Mouse (Mus musculus): Measurements from ENCODE around the gene Bex3. TPM values are rescaled to one million over a fixed set of nuclear protein-coding genes. Genes with fewer than 3 reads are reported as not detected.
"Not testable (repeated sequence)": the region's sequence is repeated elsewhere in the genome, so short reads cannot be mapped to it uniquely, and the experiment has no call there.

Gene Bex3
- polyA plus RNA-seq (2016; fragmentation: Nextera tagmentation; extraction: Ambion mirVana) = 648 and 661 TPM in 2 replicates

DNA sequence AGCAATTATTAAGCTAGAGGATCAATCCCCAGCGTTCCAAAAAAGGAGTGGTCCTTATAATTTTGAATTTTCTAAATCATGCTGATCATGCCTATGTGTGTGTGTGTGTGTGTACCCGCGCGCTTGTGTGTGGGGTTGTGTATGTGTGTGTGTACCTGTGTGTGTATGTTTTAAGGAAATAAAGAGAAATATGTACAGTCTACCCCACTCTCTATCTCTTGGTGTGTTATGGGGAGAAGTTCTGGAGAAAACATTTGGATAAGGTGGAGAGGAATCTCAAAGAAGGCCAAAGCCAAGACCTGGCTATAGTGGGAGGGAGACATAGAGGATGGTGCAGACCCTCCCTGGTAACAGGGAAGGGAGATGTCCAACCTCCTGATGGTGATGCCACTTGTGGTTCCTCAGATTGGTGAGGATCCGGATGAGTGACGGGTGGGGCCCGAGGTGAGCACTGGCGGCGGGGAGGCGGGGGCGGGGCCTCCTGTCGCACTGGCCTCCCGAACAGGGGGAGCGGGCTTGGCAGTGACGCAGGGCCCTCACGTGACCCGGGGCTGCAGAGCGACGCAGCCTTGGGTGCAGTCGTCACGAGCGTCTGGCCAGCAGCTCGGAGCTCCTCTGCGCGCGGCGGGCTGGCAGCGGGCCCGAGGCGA lies at the start of gene Bex3:
TSS of gene Bex3 (plus strand) at position 511 of the 650 bp plus-strand sequence.
- not testable (repeated sequence) for H3K9me3 ChIP-seq; H3K27ac ChIP-seq; H3K27me3 ChIP-seq (replicated peaks); H3K36me3 ChIP-seq; H3K4me1 ChIP-seq
- Histone ChIP-seq H3K9ac (peak within 1 kb of the TSS; percentile 61), H3K4me2 (replicated peaks) (peak within 1 kb of the TSS; percentile 56), H3K4me3 (peak within 1 kb of the TSS; percentile 44)
- WGBS = 61% methylated on average over 6 of the region's 30 CpGs
- ATAC-seq (ENCODE audit: low FRiP score, low read depth) = peak; percentile 97

DNA sequence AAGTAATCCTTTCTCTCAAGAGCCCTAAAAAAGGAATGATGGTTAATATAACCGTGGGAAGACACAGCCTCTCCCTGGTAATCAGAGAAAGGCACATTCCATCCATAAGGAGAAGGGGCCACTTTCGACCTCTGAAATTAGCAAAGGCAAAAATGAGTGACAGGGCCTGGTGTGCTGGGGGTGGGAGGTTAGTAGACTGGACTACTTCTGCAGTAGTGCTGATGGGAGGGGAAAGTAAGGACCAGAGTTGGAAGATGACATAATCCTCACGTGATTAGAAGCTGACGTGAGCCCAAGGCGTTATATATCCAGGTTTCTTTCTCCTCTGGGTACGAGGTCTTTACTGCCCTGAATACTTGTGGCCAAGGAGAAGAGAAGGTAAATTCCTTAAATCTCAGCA lies 46.3 kb upstream of the Bex3 start:
- no peak overlapping the region for H3K4me2 ChIP-seq (replicated peaks)
- no peak for ATAC-seq (ENCODE audit: low FRiP score, low read depth)
- no peaks in the 10 kb centered on the region for H3K36me3 ChIP-seq
- no peaks in the 10 kb centered on the region for H3K9me3 ChIP-seq
- H3K27ac ChIP-seq = no peak overlapping the region
- no peaks in the 10 kb centered on the region for H3K4me1 ChIP-seq
- WGBS = 73% methylated on average over 6 of the region's 6 CpGs
- no peaks in the 10 kb centered on the region for H3K27me3 ChIP-seq (replicated peaks)
- H3K4me3 ChIP-seq = no peak overlapping the region
- no peak overlapping the region for H3K9ac ChIP-seq

DNA sequence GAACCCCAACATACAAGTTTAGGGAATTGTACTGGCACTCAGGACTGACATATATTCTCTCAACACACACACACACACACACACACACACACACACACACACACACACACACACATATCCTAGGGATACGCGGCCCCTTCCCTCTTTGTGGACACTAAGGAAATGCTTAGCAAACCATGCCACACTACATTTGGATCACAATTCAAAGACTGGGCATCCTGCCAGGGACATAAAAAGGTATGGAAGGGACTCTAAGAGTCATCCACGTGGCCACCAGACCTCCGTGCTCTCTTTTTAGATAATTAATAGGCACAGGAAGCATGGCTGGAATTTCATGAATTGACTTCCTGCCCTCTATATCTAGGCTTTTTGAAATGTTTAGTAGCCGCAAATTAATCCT lies 42.3 kb upstream of the Bex3 start:
- H3K4me2 ChIP-seq (replicated peaks) = no peak overlapping the region
- H3K27ac ChIP-seq = no peak overlapping the region
- WGBS = 51% methylated on average over 5 of the region's 5 CpGs
- no peak overlapping the region for H3K9ac ChIP-seq
- H3K4me1 ChIP-seq = no peaks in the 10 kb centered on the region
- ATAC-seq (ENCODE audit: low FRiP score, low read depth) = no peak
- no peaks in the 10 kb centered on the region for H3K9me3 ChIP-seq
- no peaks in the 10 kb centered on the region for H3K36me3 ChIP-seq
- no peak overlapping the region for H3K4me3 ChIP-seq
- no peaks in the 10 kb centered on the region for H3K27me3 ChIP-seq (replicated peaks)

DNA sequence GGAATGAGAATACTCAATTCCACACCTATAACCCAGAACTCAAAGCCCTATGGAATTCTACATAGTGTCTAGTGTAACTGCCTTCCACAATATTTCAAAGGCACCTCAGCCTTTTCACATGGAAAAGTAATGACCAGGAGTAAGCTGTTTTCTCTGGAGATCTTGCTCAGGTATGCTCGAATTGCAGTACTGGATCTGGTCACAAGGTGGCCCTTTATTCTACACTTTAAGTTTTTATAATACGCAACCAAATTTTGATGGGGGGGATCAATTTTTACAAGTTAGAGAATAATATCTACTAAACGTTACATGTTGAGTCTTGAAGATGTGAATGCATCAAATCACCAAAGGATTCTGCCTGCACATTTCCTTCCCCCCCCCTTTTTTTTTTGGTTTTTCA lies 31.9 kb upstream of the Bex3 start:
- H3K9ac ChIP-seq = no peak overlapping the region
- no peak for ATAC-seq (ENCODE audit: low FRiP score, low read depth)
- H3K27ac ChIP-seq = no peak overlapping the region
- WGBS = 37% methylated on average over 3 of the region's 3 CpGs
- no peak overlapping the region for H3K4me2 ChIP-seq (replicated peaks)
- no peaks in the 10 kb centered on the region for H3K9me3 ChIP-seq
- H3K36me3 ChIP-seq = no peaks in the 10 kb centered on the region
- H3K4me1 ChIP-seq = no peaks in the 10 kb centered on the region
- no peaks in the 10 kb centered on the region for H3K27me3 ChIP-seq (replicated peaks)
- no peak overlapping the region for H3K4me3 ChIP-seq

DNA sequence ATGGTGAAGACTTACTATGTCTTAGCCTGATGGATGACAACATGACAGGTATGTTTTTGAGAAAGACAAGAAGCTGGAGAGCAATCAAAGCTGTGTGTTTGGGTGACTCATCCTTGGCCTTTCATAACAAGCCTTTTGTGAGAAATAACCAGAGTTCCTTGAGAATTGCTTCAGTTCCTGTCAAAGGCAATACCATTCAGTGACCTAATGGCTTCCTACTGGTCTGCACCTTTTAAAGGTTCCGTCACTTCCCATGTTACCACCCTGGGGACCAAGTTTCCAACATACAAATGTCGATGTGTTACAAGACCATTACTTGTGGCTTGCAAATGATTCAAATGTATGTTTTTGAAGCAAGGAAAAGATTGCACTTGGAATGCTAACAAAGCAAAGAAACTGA lies 26.9 kb upstream of the Bex3 start:
- Histone ChIP-seq H3K9me3 (no peaks in the 10 kb centered on the region), H3K4me3 (no peak overlapping the region), H3K27me3 (replicated peaks) (no peaks in the 10 kb centered on the region), H3K27ac (no peak overlapping the region), H3K9ac (no peak overlapping the region), H3K4me2 (replicated peaks) (no peak overlapping the region), H3K4me1 (no peaks in the 10 kb centered on the region; the same call in 1 of the 2 replicates), H3K36me3 (no peaks in the 10 kb centered on the region; the same call in 1 of the 2 replicates)
- ATAC-seq (ENCODE audit: low FRiP score, low read depth) = no peak
- 90% methylated on average over 2 of the region's 2 CpGs for WGBS

DNA sequence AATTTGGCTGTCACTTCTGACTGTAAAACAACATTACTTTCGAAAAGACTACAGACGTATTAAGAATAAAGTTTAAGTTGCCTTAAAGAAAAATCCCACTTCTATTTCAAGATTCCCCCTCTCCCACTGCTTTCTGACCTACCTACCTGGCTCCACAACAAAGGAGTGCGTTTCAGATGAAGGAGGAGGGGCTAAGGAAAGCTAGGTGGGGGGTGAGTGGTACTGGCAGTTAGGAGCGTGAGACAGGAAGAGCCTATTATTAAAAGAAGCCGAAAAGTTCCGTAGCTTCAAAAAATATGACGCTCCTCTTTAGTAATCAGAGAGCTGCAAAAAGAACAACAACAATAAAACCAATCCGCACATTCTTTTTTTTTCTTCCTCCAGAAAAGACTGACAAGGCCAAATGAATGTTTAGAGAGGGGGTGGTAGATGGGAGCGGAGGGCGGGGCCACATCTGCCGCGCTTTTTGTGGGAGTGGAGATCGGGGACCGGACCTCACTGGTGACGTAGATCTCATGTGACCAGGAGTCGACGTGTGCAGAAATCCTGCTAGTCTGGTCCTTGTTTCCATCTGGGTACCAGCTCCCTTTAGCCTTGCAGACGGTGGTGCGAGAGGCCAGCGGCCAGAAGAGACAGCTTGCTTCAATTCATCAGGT lies 25.4 kb upstream of the Bex3 start, which contains the start of gene Tceal9:
TSS of gene Tceal9 (plus strand) at position 506 of the 656 bp plus-strand sequence.
- H3K4me2 ChIP-seq (replicated peaks) = peak within 1 kb of the TSS; percentile 56
- H3K4me3 ChIP-seq = peak within 1 kb of the TSS; percentile 55
- 34% methylated on average over 20 of the region's 20 CpGs for WGBS
- H3K4me1 ChIP-seq = no peaks in the 10 kb centered on the region; the same call in 1 of the 2 replicates
- H3K9me3 ChIP-seq = no peaks in the 10 kb centered on the region
- ATAC-seq (ENCODE audit: low FRiP score, low read depth) = peak; percentile 95
- no peaks in the 10 kb centered on the region for H3K27me3 ChIP-seq (replicated peaks)
- 0 out of 2 replicates have a peak within 1 kb of the TSS, but pooled peaks have one; percentile 12 for H3K27ac ChIP-seq
- H3K36me3 ChIP-seq = no peaks in the 10 kb centered on the region; the same call in 1 of the 2 replicates
- H3K9ac ChIP-seq = peak within 1 kb of the TSS; percentile 60

DNA sequence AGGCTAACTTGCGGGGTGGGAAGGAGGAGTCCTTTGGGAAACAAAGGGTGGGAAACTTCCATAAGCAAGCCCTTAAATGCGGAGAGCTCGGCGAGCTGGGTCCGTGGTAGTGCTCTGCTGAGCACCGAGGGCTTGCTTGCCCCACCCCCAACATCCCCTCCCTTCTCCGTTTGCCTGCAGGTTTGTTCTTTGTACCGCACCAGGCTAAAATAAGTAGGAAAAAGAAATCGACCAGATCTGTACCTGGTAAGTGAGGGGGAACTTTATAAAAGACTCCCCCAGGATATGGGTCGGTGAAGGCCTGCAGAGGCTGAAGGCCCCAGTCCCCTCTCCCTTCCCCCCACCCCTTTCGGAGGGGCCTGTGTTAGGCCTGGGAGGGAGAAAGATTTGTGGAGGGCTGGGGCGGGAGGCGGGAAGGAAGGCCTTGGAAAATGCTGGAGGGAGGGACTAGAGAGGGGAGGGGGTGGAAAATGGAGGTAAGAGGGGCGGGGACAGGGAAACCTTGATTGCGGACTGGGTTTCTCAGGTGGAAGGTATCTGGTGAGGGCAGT lies 24.5 kb upstream of the Bex3 start:
- Histone ChIP-seq H3K27me3 (replicated peaks) (no peaks in the 10 kb centered on the region), H3K9ac (peak overlapping the region; percentile 60), H3K9me3 (no peaks in the 10 kb centered on the region), H3K4me3 (peak overlapping the region; percentile 55), H3K4me2 (replicated peaks) (peak overlapping the region; percentile 56), H3K36me3 (no peaks in the 10 kb centered on the region; the same call in 1 of the 2 replicates), H3K4me1 (no peaks in the 10 kb centered on the region; the same call in 1 of the 2 replicates), H3K27ac (0 out of 2 replicates have a peak overlapping the region, but pooled peaks have one; percentile 12)
- 26% methylated on average over 14 of the region's 15 CpGs for WGBS
- peak; percentile 79 for ATAC-seq (ENCODE audit: low FRiP score, low read depth)

DNA sequence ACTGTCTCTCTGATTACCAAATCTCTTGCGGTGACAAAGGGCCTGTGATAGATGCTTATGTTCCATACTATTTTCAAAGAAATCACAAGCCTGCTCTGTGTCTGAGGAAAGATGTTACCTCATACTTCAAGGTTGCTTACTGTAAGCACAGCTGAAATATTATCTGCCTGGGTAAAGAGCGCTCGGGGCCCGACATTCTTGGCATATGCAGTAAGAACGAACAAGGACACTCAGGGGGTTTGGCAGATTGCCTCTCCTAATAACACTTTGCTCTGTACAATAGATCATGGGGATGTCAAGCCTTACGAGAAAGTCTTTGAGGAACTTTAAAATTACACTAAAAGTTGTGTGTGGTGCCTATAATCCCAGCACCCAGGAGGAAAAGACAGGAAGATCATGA lies 21.2 kb upstream of the Bex3 start:
- ATAC-seq (ENCODE audit: low FRiP score, low read depth) = no peak
- Histone ChIP-seq H3K4me2 (replicated peaks) (no peak overlapping the region), H3K4me1 (no peaks in the 10 kb centered on the region; the same call in 1 of the 2 replicates), H3K36me3 (no peaks in the 10 kb centered on the region; the same call in 1 of the 2 replicates), H3K4me3 (no peak overlapping the region), H3K27me3 (replicated peaks) (no peaks in the 10 kb centered on the region), H3K9ac (no peak overlapping the region), H3K9me3 (no peaks in the 10 kb centered on the region), H3K27ac (no peak overlapping the region)
- 82% methylated on average over 6 of the region's 6 CpGs for WGBS

DNA sequence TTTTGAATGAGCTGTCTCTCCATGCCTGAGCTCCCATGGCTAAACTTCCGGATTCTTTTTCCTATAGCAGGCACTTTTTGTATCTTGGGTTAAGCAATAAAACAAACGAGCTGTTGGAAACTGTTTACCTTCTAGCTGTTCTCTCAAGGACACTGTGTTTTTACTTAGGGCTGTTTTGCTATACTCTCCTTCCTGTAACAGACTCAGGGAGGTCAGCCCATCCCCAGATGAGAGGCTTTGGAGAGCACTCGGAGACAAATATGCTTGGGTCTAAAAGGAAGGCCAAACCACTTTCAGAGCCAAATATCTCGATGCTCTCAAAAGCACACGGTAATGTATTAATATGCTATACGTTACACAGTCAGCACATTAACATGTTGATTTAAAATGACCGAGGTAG lies 20.4 kb upstream of the Bex3 start:
- 84% methylated on average over 7 of the region's 7 CpGs for WGBS
- Histone ChIP-seq H3K9ac (no peak overlapping the region), H3K4me1 (no peaks in the 10 kb centered on the region; the same call in 1 of the 2 replicates), H3K4me2 (replicated peaks) (no peak overlapping the region), H3K27me3 (replicated peaks) (no peaks in the 10 kb centered on the region), H3K27ac (no peak overlapping the region), H3K4me3 (no peak overlapping the region), H3K9me3 (no peaks in the 10 kb centered on the region), H3K36me3 (no peaks in the 10 kb centered on the region; the same call in 1 of the 2 replicates)
- ATAC-seq (ENCODE audit: low FRiP score, low read depth) = no peak

DNA sequence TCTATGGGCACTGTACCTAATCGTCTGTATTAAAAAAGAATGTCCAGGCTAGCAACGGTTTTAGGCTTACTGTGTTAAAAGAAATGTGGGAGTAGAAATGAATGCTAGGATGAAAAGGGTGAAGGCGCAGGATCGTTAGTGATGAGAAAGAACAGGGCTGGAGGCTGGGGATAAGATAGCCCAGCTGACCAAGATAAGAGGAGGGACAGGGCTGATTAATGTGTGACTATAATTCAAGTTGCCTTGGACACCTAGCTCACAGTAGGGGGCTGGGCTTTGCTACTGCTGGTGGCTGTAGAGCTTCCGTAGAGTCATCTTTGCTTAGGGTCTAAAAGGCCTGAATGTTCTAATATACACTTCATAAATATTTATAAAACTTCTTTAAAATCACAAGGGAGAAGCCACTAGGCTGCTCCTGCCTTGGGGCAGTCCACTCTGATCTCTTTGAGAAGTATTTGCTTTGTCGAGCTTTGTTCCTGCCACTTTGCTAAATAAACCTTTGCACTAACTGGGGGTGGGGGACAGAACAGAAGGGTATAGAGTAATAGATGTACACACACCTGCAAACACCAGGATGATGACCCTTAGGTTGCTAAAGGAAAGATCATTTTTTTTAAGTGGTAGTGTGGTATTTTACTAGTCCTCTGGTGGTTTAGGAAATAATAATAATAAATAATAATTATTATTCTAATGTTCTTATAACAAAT lies 17.9 kb upstream of the Bex3 start:
- Histone ChIP-seq H3K4me2 (replicated peaks) (no peak overlapping the region), H3K36me3 (no peaks in the 10 kb centered on the region; the same call in 1 of the 2 replicates), H3K9me3 (no peaks in the 10 kb centered on the region), H3K4me1 (no peaks in the 10 kb centered on the region), H3K9ac (no peak overlapping the region), H3K27ac (no peak overlapping the region), H3K27me3 (replicated peaks) (no peaks in the 10 kb centered on the region), H3K4me3 (no peak overlapping the region)
- 63% methylated on average over 6 of the region's 6 CpGs for WGBS
- no peak for ATAC-seq (ENCODE audit: low FRiP score, low read depth)

DNA sequence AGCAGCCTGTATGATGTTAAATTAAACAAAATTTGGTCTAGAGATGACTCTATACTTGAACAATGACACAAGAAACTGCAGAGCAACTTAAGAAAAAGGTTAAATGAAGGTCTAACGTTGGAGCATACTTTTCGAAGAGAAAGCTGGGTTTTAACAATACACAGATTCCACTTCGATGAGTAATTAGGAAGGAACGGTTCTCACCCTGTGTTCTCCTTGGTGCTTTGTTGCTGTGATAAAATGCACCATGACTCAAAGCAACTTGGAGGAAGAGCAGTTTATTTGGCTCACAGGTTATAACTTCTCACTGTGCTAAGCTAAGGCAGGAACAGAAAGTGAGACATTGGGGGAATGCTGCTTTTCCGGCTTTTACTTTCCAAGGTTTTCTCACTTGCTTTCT lies 2.3 kb upstream of the Bex3 start:
- H3K9ac ChIP-seq = no peak overlapping the region
- H3K36me3 ChIP-seq = no peaks in the 10 kb centered on the region
- no peaks in the 10 kb centered on the region for H3K9me3 ChIP-seq
- no peak overlapping the region for H3K4me2 ChIP-seq (replicated peaks)
- no peak for ATAC-seq (ENCODE audit: low FRiP score, low read depth)
- no peaks in the 10 kb centered on the region for H3K4me1 ChIP-seq
- 65% methylated on average over 5 of the region's 5 CpGs for WGBS
- H3K4me3 ChIP-seq = no peak overlapping the region
- H3K27me3 ChIP-seq (replicated peaks) = no peaks in the 10 kb centered on the region
- H3K27ac ChIP-seq = no peak overlapping the region

DNA sequence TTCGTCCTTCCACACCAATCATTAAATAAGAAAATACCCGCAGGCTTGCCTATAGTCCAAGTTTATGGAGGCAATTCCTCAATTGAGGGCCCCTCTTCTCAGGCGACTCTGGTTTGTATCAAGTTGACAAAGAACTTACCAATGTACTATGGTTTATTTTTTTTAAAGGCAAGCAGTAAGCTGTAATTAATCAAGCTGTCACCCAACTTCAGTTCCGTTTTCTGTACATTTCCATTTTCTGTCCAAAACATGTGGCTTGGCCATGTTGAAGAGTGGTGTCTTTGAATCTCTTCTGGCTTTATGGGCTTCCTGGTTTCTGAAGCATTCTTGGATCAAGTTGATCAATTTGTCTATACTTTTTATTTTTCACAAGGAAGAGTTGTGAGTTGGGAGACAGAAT lies 1.9 kb upstream of the Bex3 start:
- WGBS = 58% methylated on average over 4 of the region's 4 CpGs
- Histone ChIP-seq H3K27ac (no peak overlapping the region), H3K4me2 (replicated peaks) (no peak overlapping the region), H3K27me3 (replicated peaks) (no peaks in the 10 kb centered on the region), H3K4me1 (no peaks in the 10 kb centered on the region), H3K9me3 (no peaks in the 10 kb centered on the region), H3K9ac (no peak overlapping the region), H3K36me3 (no peaks in the 10 kb centered on the region), H3K4me3 (no peak overlapping the region)
- ATAC-seq (ENCODE audit: low FRiP score, low read depth) = no peak
